Mouse (Mus musculus) cortical plate, adult 2 months (tissue): ENCODE results near the gene Ikzf3.

ENCODE experiments used
- CTCF ChIP-seq: fragments of 200-500 bp; IDR thresholded peaks from 2 replicates; pipeline ENCODE4 v1.5.1; 2011; ENCODE audit warnings: mild to moderate bottlenecking, control low read depth, low read length; ENCODE audit not compliant: insufficient read depth; ENCODE audit errors: extremely low read depth
- POLR2A ChIP-seq: fragments of 200-500 bp; IDR thresholded peaks from 2 replicates; pipeline ENCODE4 v1.6.1; 2011; ENCODE audit warnings: mild to moderate bottlenecking, low read length, control low read depth; ENCODE audit not compliant: insufficient read depth; ENCODE audit errors: extremely low read depth

- TF ChIP-seq CTCF (no peak), POLR2A (no peak)
Measured at GRCm38 (mm10) chr11:98595021-98595420, 49.2 kb upstream of the Ikzf3 start.
